Mouse (Mus musculus) urinary bladder, adult 2 months (tissue): ENCODE data around the gene Slpi. TPM values are rescaled to one million over a fixed set of nuclear protein-coding genes. Genes with fewer than 3 reads are reported as not detected.

Experiments used
- polyA plus RNA-seq: library from polyadenylated mRNA; depleted of rRNA; stranded (reverse); fragments of >200 nt; gene quantifications from 2 replicates; pipeline ENCODE4 v1.2.3, GENCODE M21; 2012; rRNA removed

Slpi gene
- polyA plus RNA-seq, 1 experiment = 42.1 TPM

Other genes starting within 250 kb of the Slpi start
- gene Kcns1, start 218.0 kb downstream of the Slpi start, polyA plus RNA-seq = 0.03 TPM in 1 of 2 replicates, not detected in the other
- gene Wfdc5, start 206.4 kb downstream of the Slpi start, polyA plus RNA-seq = 0.03 TPM in 1 of 2 replicates, not detected in the other
- gene Wfdc12, start 198.5 kb downstream of the Slpi start, polyA plus RNA-seq = 0.10 and 0.11 TPM in 2 replicates
- not detected in 2 replicates for gene Wfdc15a, start 189.0 kb downstream of the Slpi start, polyA plus RNA-seq
- 90.6 and 114 TPM in 2 replicates for gene Wfdc15b, start 167.4 kb downstream of the Slpi start, polyA plus RNA-seq
- gene Svs2, start 150.6 kb downstream of the Slpi start, polyA plus RNA-seq = not detected in 2 replicates
- gene Svs3b, start 132.5 kb downstream of the Slpi start, polyA plus RNA-seq = not detected in 2 replicates
- gene Svs4, start 110.6 kb downstream of the Slpi start, polyA plus RNA-seq = not detected in 2 replicates
- not detected in 2 replicates for gene Svs3a, start 99.8 kb downstream of the Slpi start, polyA plus RNA-seq
- not detected in 2 replicates for gene Svs6, start 72.3 kb downstream of the Slpi start, polyA plus RNA-seq
- 0.11 TPM in 1 of 2 replicates, not detected in the other for gene Svs5, start 56.4 kb downstream of the Slpi start, polyA plus RNA-seq
- 0.01 TPM in 1 of 2 replicates, not detected in the other for gene Rbpjl, start 14.0 kb upstream of the Slpi start, polyA plus RNA-seq
- 3.1 and 3.4 TPM in 2 replicates for gene Matn4, start 16.1 kb upstream of the Slpi start, polyA plus RNA-seq
- 150 and 162 TPM in 2 replicates for gene Sdc4, start 54.8 kb upstream of the Slpi start, polyA plus RNA-seq
- 38.9 and 45.9 TPM in 2 replicates for gene Sys1, start 67.9 kb upstream of the Slpi start, polyA plus RNA-seq
- gene Gm20458, start 71.9 kb upstream of the Slpi start, polyA plus RNA-seq = 3.0 and 4.4 TPM in 2 replicates
- gene Trp53tg5, start 84.6 kb upstream of the Slpi start, polyA plus RNA-seq = not detected in 2 replicates
- 124 and 133 TPM in 2 replicates for gene Dbndd2, start 97.0 kb upstream of the Slpi start, polyA plus RNA-seq
- gene Pigt, start 108.4 kb upstream of the Slpi start, polyA plus RNA-seq = 55.9 and 71.5 TPM in 2 replicates
- gene Wfdc2, start 173.3 kb upstream of the Slpi start, polyA plus RNA-seq = 775 and 802 TPM in 2 replicates
- 0.14 and 0.31 TPM in 2 replicates for gene Spint3, start 184.4 kb upstream of the Slpi start, polyA plus RNA-seq
- 1.3 and 2.0 TPM in 2 replicates for gene Wfdc6a, start 196.4 kb upstream of the Slpi start, polyA plus RNA-seq
- gene Eppin, start 204.5 kb upstream of the Slpi start, polyA plus RNA-seq = not detected in 2 replicates
- not detected in 2 replicates for gene Wfdc6b, start 224.4 kb upstream of the Slpi start, polyA plus RNA-seq
- not detected in 2 replicates for gene Wfdc8, start 224.5 kb upstream of the Slpi start, polyA plus RNA-seq
- gene Wfdc16, start 249.7 kb upstream of the Slpi start, polyA plus RNA-seq = not detected in 2 replicates